Mouse (Mus musculus) MEL (cell line): Measurements from ENCODE around the gene Pycr1. TPM values are rescaled to one million over a fixed set of nuclear protein-coding genes. Genes with fewer than 3 reads are reported as not detected.

Experiments used
- DNase-seq: peaks from one replicate; pipeline ENCODE4 v3.0.0; 2011; ENCODE audit warnings: low read depth, low spot score
- H3K27ac ChIP-seq: 2 replicates; pipeline ENCODE4 v1.5.1; 2012; ENCODE audit warnings: low read depth, mild to moderate bottlenecking, control low read depth, low read length, moderate library complexity; ENCODE audit not compliant: control insufficient read depth
- H3K27me3 ChIP-seq, 2 experiments: fragments of 150-350 bp in 1 of 2; sonication (generic) in 1 of 2; 2 replicates each; pipeline ENCODE4 v1.6.1; 2012; ENCODE audit warnings: low read length in 2 of 2, mild to moderate bottlenecking in 2 of 2, improper control_type of control experiment in 1 of 2, moderate library complexity in 1 of 2; ENCODE audit not compliant: insufficient read depth in 2 of 2, control insufficient read depth in 1 of 2
- H3K36me3 ChIP-seq, 2 experiments: 2 replicates each; pipeline ENCODE4 v1.6.1; 2012 to 2014; ENCODE audit warnings: low read length in 2 of 2, improper control_type of control experiment in 1 of 2, inconsistent platforms in 1 of 2, mild to moderate bottlenecking in 1 of 2; ENCODE audit not compliant: insufficient read depth in 2 of 2, control insufficient read depth in 1 of 2
- H3K4me1 ChIP-seq, 2 experiments: fragments of 150-350 bp in 1 of 2; sonication (generic) in 1 of 2; 2 replicates each; pipeline ENCODE4 v1.6.1; 2012; ENCODE audit warnings: low read length in 2 of 2, improper control_type of control experiment in 1 of 2, mild to moderate bottlenecking in 1 of 2; ENCODE audit not compliant: insufficient read depth in 2 of 2, control insufficient read depth in 1 of 2
- H3K4me3 ChIP-seq, 2 experiments: fragments of 150-350 bp in 1 of 2; sonication (generic) in 1 of 2; 2 replicates each; pipeline ENCODE4 v1.5.1; 2012; ENCODE audit warnings: low read depth in 2 of 2, low read length in 2 of 2, mild to moderate bottlenecking in 2 of 2, moderate library complexity in 2 of 2, control low read depth in 1 of 2, improper control_type of control experiment in 1 of 2; ENCODE audit not compliant: control insufficient read depth in 1 of 2, insufficient read depth in 1 of 2
- H3K79me2 ChIP-seq: 2 replicates; pipeline ENCODE4 v1.6.1; 2012; ENCODE audit warnings: mild to moderate bottlenecking, low read length, moderate library complexity; ENCODE audit not compliant: control insufficient read depth, poor library complexity, insufficient read depth
- H3K9ac ChIP-seq: 2 replicates; pipeline ENCODE4 v1.6.1; 2012; ENCODE audit warnings: low read depth, mild to moderate bottlenecking, control low read depth, low read length, moderate library complexity; ENCODE audit not compliant: control insufficient read depth, poor library complexity, severe bottlenecking
- H3K9me3 ChIP-seq: fragments of 150-350 bp; sonication (generic); replicated peaks from 2 replicates; pipeline ENCODE4 v1.6.1; 2012; ENCODE audit warnings: mild to moderate bottlenecking, low read length, improper control_type of control experiment, moderate library complexity; ENCODE audit not compliant: insufficient read depth
- BHLHE40 ChIP-seq: IDR thresholded peaks from 2 replicates; pipeline ENCODE4 v1.6.1; 2012; ENCODE audit warnings: low read depth, mild to moderate bottlenecking, inconsistent platforms, low read length, improper control_type of control experiment, borderline replicate concordance
- CHD2 ChIP-seq: IDR thresholded peaks from 2 replicates; pipeline ENCODE4 v1.6.1; 2011; ENCODE audit warnings: low read length, improper control_type of control experiment
- CTCF ChIP-seq, 3 experiments: IDR thresholded peaks in 2 of 3; conservative IDR thresholded peaks in 1 of 3; 2 replicates each; pipeline ENCODE4 v1.5.1; 2011 to 2012; ENCODE audit warnings: low read length in 3 of 3, low read depth in 2 of 3, mild to moderate bottlenecking in 2 of 3, improper control_type of control experiment in 1 of 3, inconsistent platforms in 1 of 3, mixed read lengths in 1 of 3, moderate library complexity in 1 of 3; ENCODE audit not compliant: control insufficient read depth in 1 of 3, insufficient read depth in 1 of 3, poor library complexity in 1 of 3, severe bottlenecking in 1 of 3
- E2F4 ChIP-seq: IDR thresholded peaks from 2 replicates; pipeline ENCODE4 v1.6.1; 2011; ENCODE audit warnings: low read depth, low read length, improper control_type of control experiment, borderline replicate concordance
- ELF1 ChIP-seq: IDR thresholded peaks from 2 replicates; pipeline ENCODE4 v1.6.1; 2014; ENCODE audit warnings: low read depth, mild to moderate bottlenecking, inconsistent platforms, low read length, improper control_type of control experiment, moderate library complexity
- EP300 ChIP-seq, 2 experiments: IDR thresholded peaks; 2 replicates each; pipeline ENCODE4 v1.6.1; 2011; ENCODE audit warnings: improper control_type of control experiment in 2 of 2, low read length in 2 of 2, low read depth in 1 of 2, mild to moderate bottlenecking in 1 of 2
- ETS1 ChIP-seq: IDR thresholded peaks from 2 replicates; pipeline ENCODE4 v1.6.1; 2012; ENCODE audit warnings: low read depth, mild to moderate bottlenecking, inconsistent platforms, low read length, improper control_type of control experiment, moderate library complexity
- HCFC1 ChIP-seq: IDR thresholded peaks from 2 replicates; pipeline ENCODE4 v1.6.1; 2012; ENCODE audit warnings: low read depth, mild to moderate bottlenecking, inconsistent platforms, low read length, improper control_type of control experiment, moderate library complexity
- JUND ChIP-seq: IDR thresholded peaks from 2 replicates; pipeline ENCODE4 v1.6.1; 2011; ENCODE audit warnings: low read depth, mild to moderate bottlenecking, improper control_type of control experiment, low read length
- MAFK ChIP-seq: IDR thresholded peaks from 2 replicates; pipeline ENCODE4 v1.6.1; 2011; ENCODE audit warnings: low read depth, mild to moderate bottlenecking, low read length, improper control_type of control experiment, borderline replicate concordance
- MAX ChIP-seq: IDR thresholded peaks from 2 replicates; pipeline ENCODE4 v1.6.1; 2011; ENCODE audit warnings: low read length, improper control_type of control experiment
- MXI1 ChIP-seq: IDR thresholded peaks from 2 replicates; pipeline ENCODE4 v1.6.1; 2011; ENCODE audit warnings: mild to moderate bottlenecking, low read depth, low read length, improper control_type of control experiment
- MYC ChIP-seq: IDR thresholded peaks from 2 replicates; pipeline ENCODE4 v1.6.1; 2011; ENCODE audit warnings: low read depth, mild to moderate bottlenecking, low read length, improper control_type of control experiment, moderate library complexity
- NELFE ChIP-seq: IDR thresholded peaks from 2 replicates; pipeline ENCODE4 v1.6.1; 2011; ENCODE audit warnings: low read depth, low read length, improper control_type of control experiment
- NRF1 ChIP-seq: IDR thresholded peaks from 2 replicates; pipeline ENCODE4 v1.6.1; 2014; ENCODE audit warnings: low read depth, mild to moderate bottlenecking, inconsistent platforms, low read length, improper control_type of control experiment, moderate library complexity; ENCODE audit not compliant: poor library complexity, insufficient read depth, severe bottlenecking
- POLR2A ChIP-seq, 2 experiments: IDR thresholded peaks; 2 replicates each; pipeline ENCODE4 v1.6.1; 2011 to 2012; ENCODE audit warnings: low read length in 2 of 2, mild to moderate bottlenecking in 2 of 2, control low read depth in 1 of 2, improper control_type of control experiment in 1 of 2, low read depth in 1 of 2, moderate library complexity in 1 of 2; ENCODE audit not compliant: control insufficient read depth in 1 of 2, insufficient read depth in 1 of 2, poor library complexity in 1 of 2
- RCOR1 ChIP-seq: IDR thresholded peaks from 2 replicates; pipeline ENCODE4 v1.6.1; 2012; ENCODE audit warnings: low read depth, mild to moderate bottlenecking, inconsistent platforms, low read length, improper control_type of control experiment
- SIN3A ChIP-seq: IDR thresholded peaks from 2 replicates; pipeline ENCODE4 v1.6.1; 2012; ENCODE audit warnings: low read length, improper control_type of control experiment, inconsistent platforms
- TBP ChIP-seq: IDR thresholded peaks from 2 replicates; pipeline ENCODE4 v1.8.0; 2011; ENCODE audit warnings: low read depth, low read length, improper control_type of control experiment
- TCF12 ChIP-seq: IDR thresholded peaks from 2 replicates; pipeline ENCODE4 v1.6.1; 2014; ENCODE audit warnings: low read depth, mild to moderate bottlenecking, inconsistent platforms, low read length, improper control_type of control experiment, moderate library complexity
- USF1 ChIP-seq: IDR thresholded peaks from 2 replicates; pipeline ENCODE4 v1.6.1; 2014; ENCODE audit warnings: low read depth, mild to moderate bottlenecking, inconsistent platforms, low read length, improper control_type of control experiment, moderate library complexity
- USF2 ChIP-seq, 2 experiments: IDR thresholded peaks; 2 replicates each; pipeline ENCODE4 v1.6.1; 2011 to 2012; ENCODE audit warnings: improper control_type of control experiment in 2 of 2, low read length in 2 of 2, borderline replicate concordance in 1 of 2, inconsistent platforms in 1 of 2, low read depth in 1 of 2, mild to moderate bottlenecking in 1 of 2; ENCODE audit not compliant: insufficient read depth in 1 of 2
- ZKSCAN1 ChIP-seq: IDR thresholded peaks from 2 replicates; pipeline ENCODE4 v1.6.1; 2012; ENCODE audit warnings: low read depth, mild to moderate bottlenecking, inconsistent platforms, low read length, improper control_type of control experiment, moderate library complexity
- polyA plus RNA-seq, 2 experiments: library from polyadenylated mRNA; stranded (reverse) in 1 of 2; unstranded in 1 of 2; fragments of >175 nt in 1 of 2; fragments of >200 nt in 1 of 2; gene quantifications; 2 replicates each; pipeline versions ENCODE4 v1.2.1 to v1.2.4; 2012; ENCODE audit warnings: low replicate concordance in 2 of 2, low read depth in 1 of 2; ENCODE audit not compliant: insufficient read length in 2 of 2, insufficient read depth in 1 of 2, missing spikeins in 1 of 2
- total RNA-seq: library from RNA; depleted of rRNA; stranded (reverse); fragments of 300-350 nt; gene quantifications from 2 replicates; pipeline ENCODE4 v1.2.3, GENCODE M21; 2012

Gene Pycr1
- total and polyA plus RNA-seq, 3 experiments = 2.6 to 15.3 TPM; not detected in 1

- peaks cover 3 to 39% of the 10 kb centered on the region in 2 experiments; a peak in 3 of 4 replicates for H3K36me3 ChIP-seq
- peak; percentile 99 for DNase-seq
- H3K27ac ChIP-seq = peak within 1 kb of the TSS; percentile 78
- TF ChIP-seq JUND = no peak
- 0 out of 4 replicates have a peak, but pooled peaks of 1 of the 2 experiments have one; percentile 12 for TF ChIP-seq EP300 (IDR thresholded peaks at IDR 0.05; ENCODE audit: low read depth in 1 of 2, low read length in 2 of 2)
- peak; percentile 52; the same call in 1 of the 2 replicates for TF ChIP-seq ETS1
- no peak; the same call in 1 of the 2 replicates for TF ChIP-seq E2F4
- TF ChIP-seq RCOR1 = no peak
- TF ChIP-seq MYC = peak; percentile 78
- TF ChIP-seq ELF1 = peak; percentile 74
- TF ChIP-seq NELFE = peak; percentile 65; the same call in 1 of the 2 replicates
- peak; percentile 81 to 94; a peak in 3 of 4 replicates for TF ChIP-seq USF2 (IDR thresholded peaks at IDR 0.05; ENCODE audit: borderline replicate concordance in 1 of 2, insufficient read depth in 1 of 2, low read depth in 1 of 2, low read length in 2 of 2)
- peak; percentile 93 for TF ChIP-seq MAX
- TF ChIP-seq POLR2A (IDR thresholded peaks at IDR 0.05; ENCODE audit: control insufficient read depth in 1 of 2, insufficient read depth in 1 of 2, low read depth in 1 of 2, low read length in 2 of 2, poor library complexity in 1 of 2) = peak in 1 of 2 experiments; percentile 87; a peak in 3 of 4 replicates
- 0 out of 2 replicates have a peak, but pooled peaks have one; percentile 25 for TF ChIP-seq TBP
- peak; percentile 93 for TF ChIP-seq CHD2
- no peak for TF ChIP-seq ZKSCAN1
- peak; percentile 82 for TF ChIP-seq HCFC1
- TF ChIP-seq MAFK = no peak
- TF ChIP-seq CTCF (IDR thresholded peaks at IDR 0.05 in 2 of 3, conservative IDR thresholded peaks at IDR 0.05 in 1 of 3; ENCODE audit: control insufficient read depth in 1 of 3, insufficient read depth in 1 of 3, low read depth in 2 of 3, low read length in 3 of 3, poor library complexity in 1 of 3, severe bottlenecking in 1 of 3) = 0 out of 6 replicates have a peak, but pooled peaks of 1 of the 3 experiments have one; percentile 2
- TF ChIP-seq NRF1 = peak; percentile 95
- TF ChIP-seq USF1 = peak; percentile 98
- peak; percentile 27; the same call in 1 of the 2 replicates for TF ChIP-seq BHLHE40
- peak; percentile 94 for TF ChIP-seq SIN3A
- TF ChIP-seq TCF12 = peak; percentile 55; the same call in 1 of the 2 replicates
- TF ChIP-seq MXI1 = peak; percentile 91
- peak within 1 kb of the TSS; percentile 79 to 87 for H3K4me3 ChIP-seq
- peak within 1 kb of the TSS; percentile 98 for H3K9ac ChIP-seq
- H3K79me2 ChIP-seq = peaks cover 51% of the 10 kb centered on the region
- H3K27me3 ChIP-seq = no peaks in the 10 kb centered on the region
- H3K9me3 ChIP-seq = no peaks in the 10 kb centered on the region
- H3K4me1 ChIP-seq = peaks cover 26 to 48% of the 10 kb centered on the region in 2 experiments
These were observed 9.8 kb downstream of the Pycr1 start, which contains the start of gene Mafg for GRCm38 (mm10) chr11:120633520-120634343. Gene Mafg (minus strand): TSS chr11:120633600.
